Mouse (Mus musculus) heart, postnatal 25 days (tissue): Measurements from ENCODE around the gene Pnpla8. TPM values are rescaled to one million over a fixed set of nuclear protein-coding genes. Genes with fewer than 3 reads are reported as not detected.
"Not testable (repeated sequence)": the region's sequence is repeated elsewhere in the genome, so short reads cannot be mapped to it uniquely, and the experiment has no call there.

Experiments used
- DNase-seq: peaks from one replicate; pipeline ENCODE4 v3.0.0; 2022; ENCODE audit warnings: low spot score
- intact Hi-C: fragments of 180-260 bp; cut with DNase I; formaldehyde crosslinking; loops from one replicate; pipeline ENCODE4 v1.15.1; 2025
- total RNA-seq, 2 experiments: library from RNA; stranded (reverse); gene quantifications; 2 replicates each; pipeline ENCODE4 v1.2.3; 2021

Gene Pnpla8
- total RNA-seq, 2 experiments from 2014 or later = 132 to 142 TPM

DNA sequence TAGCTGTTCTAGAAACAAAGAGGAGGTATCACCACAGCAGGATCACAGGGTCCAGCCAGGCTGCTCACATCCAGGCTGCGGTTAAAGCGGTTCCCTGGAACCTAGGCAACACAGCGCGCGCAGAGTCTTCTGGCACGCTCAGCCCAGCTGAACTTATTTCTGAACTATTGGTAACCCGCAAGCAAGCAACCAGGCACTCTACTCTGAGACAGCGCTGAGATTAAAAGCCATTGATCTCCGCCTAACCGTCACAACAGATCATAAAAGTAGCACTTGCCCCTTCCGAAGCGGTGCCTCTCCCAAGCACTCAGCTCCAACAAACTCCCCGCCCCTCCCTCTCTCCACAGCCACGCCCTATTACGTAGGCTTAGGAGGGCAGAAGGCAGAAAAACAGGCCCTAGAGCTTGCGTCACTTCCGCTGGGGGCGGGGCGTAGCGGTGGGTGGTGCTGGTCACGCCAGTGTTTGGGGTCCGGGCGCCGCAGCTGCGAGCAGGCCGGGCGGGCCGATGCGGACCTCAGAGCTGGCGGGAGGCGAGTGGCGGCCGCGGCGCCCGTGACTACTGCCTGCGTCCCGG is 47.6 kb downstream of the Pnpla8 start:
- intact Hi-C loops = loop anchor here (1.0 kb wide), 1 partner anchor 59 kb away; the partner anchor contains the start of gene Dnajb9
- DNase-seq = peak; percentile 99

DNA sequence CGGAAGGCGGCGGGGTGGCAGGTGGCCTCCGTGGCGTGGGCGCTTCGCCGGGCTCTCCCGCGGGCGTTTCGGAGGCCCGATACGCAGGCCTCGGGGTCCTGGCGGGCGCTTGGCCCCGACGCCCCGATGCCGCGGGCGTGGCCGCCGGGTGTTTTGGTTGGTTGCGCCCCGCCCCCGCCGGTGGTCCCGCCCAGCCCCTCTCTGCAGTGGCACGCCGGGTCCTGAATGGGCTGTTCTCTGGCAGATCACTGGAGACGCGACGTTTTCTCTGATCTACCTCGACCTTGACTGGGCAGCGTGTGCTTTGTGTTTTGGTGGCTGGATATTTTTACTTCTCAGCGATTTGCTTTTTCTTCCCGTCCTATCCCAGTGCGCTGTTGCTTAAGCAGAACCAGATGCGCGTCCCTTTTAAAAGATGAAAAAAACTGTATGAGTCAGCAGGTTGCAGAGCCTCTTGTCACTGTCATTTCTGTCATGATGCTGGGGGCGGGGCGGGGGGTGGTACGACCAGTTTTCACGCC is 48.2 kb downstream of the Pnpla8 start:
- DNase-seq = no peak
- intact Hi-C loops = loop anchor here (1.0 kb wide), 1 partner anchor 59 kb away; the partner anchor contains the start of gene Dnajb9

DNA sequence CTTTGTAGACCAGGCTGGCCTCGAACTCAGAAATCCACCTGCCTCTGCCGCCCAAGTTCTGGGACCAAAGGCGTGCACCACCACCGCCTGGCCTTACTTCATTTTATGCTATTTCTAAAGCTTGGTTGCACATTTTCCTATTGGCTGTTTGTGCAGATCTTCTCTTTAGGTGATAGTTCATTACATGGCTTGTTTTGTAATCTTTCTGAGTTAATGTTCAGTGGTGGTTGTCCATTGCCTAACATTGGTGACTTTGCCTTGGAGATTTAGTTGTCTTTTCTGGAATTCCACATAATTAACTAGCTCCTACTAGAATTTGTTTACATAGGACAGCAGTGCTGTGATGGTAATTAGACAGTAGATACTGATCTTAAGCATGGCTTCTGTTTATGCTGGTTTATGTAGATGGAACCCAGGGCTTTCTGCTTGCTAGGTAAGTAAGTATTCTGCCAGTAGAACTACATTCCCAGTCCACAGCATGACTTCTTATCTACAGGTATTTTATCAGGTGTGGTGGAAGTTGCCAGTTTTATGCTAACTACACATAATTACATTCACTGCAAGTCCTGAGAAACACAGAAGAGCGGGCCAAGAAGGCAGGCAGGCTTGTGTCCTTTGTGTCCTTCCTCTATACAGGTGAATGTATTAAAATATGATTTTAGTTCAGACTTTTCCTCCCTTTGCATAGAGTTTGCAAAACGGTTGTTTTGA is 53.1 kb downstream of the Pnpla8 start:
- intact Hi-C loops = no loop called here

DNA sequence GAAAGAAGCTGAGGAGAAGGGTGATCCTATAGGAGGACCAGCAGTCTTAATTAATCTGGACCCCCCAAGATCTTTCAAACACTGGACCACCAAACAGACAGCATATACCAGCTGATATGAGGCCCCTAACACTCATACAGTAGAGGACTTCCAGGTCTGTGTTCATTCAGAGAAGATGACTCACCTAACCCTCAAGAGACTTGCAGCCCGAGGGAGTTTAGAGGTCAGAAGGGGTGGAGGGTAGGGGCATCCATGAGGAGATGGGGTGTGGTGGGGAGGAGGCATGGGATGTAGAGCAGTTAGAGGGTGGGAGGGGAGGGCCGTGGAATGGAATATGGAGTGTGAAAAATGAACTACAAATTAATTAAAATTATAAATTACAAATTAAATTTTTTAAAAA is 59.0 kb downstream of the Pnpla8 start:
- DNase-seq, intact Hi-C loops: not testable (repeated sequence)

More for the DNA sequence above, 53.1 kb downstream of the Pnpla8 start:
- no peak for DNase-seq

DNA sequence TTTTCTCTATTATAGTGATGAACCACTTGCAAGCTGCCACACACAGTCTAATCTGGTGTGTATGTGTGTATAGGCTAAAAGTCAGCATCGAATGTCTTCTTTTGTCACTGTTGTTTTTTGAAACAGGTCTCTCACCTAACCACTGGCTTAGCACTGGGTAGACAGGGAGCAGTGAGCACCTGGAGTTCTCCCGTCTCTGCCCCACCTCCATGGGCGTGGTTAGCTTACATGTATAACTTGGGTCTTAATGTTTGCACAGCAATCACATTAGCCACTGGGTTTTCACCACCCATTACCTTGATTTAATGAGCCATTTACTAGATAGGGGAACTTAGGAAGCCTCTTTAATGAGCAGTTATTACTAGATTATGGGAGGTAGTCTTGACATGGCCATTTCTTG is 60.4 kb downstream of the Pnpla8 start:
- intact Hi-C loops = no loop called here

DNA sequence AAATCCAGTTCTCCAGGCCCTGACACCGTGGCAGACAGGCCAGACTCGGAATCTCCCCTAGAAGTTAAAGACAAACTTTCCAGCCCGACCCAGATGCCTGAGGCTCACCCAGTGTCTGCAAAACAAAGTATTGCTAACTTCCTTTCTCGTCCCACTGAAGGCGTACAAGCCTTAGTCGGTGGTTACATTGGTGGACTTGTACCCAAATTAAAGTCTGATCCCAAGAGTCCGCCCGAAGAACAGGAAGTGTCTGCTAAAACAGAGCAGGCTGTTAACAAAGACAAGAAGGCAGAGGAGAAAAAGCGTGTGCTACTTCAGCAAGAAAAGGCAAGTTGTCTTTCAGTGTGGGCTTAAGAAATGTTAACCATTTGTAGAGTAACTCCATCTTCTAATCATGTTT is 62.2 kb downstream of the Pnpla8 start:
- DNase-seq = no peak

More for the DNA sequence above, 60.4 kb downstream of the Pnpla8 start:
- DNase-seq = no peak

DNA sequence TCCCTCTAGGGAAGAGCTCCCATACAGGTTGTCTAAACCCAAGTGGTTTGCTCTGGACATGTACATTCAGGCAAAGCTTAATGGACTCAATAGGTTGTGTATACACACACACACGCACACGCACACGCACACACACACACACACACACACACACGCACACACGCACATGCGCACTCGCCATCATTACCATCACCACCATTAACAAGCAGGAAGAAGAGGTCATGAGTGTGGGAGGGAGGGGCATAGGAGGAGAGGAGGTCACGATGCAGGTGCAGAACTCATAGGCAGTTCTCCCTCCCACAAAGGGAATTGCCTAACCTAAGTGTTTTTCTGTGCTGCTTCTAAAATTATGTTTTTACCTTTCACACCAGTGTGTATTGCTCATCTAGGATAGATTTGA is 65.8 kb downstream of the Pnpla8 start:
- intact Hi-C loops = no loop called here
- no peak for DNase-seq

More for the DNA sequence above, 62.2 kb downstream of the Pnpla8 start:
- intact Hi-C loops = no loop called here

DNA sequence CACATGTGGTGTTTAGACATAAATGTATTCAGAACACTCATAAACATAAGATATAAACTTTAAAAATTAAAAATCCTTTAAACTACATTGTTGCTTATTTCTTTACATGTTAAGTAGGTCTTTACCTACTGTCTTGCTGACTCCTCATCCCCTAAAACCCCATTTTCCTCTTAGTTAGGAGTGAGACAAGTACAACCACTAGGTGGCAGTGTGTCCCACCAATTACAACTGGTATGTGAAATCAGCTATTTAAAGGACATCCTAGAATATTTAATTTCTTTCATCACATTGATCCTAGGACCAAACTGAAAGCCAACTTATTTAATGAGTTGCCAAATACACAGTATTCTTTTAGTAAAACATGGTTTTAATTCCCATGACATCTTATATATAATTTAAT is 71.1 kb downstream of the Pnpla8 start:
- no peak for DNase-seq
- intact Hi-C loops = loop anchor here (5.0 kb wide), 1 partner anchor 255 kb away; no protein-coding TSS in a partner anchor

DNA sequence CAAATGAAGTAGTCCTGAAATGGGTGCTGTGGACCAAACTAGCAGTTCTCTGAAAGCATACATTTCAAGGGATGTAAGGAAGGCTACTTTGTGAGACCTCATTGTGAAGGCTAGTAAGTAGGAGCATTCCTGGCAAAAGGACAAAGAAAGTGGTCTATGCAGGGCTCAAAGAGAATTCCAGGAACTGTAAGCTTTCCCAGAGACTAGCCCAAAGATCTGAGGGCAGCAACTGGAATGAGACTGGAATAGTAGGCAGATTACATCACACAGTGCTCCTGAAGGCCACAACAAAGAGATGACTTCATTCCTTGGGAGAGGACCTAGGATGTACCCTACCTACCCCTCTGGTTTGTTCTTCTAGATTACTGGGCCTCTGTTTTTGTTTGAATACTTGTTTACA is 79.6 kb downstream of the Pnpla8 start:
- intact Hi-C loops = no loop called here

DNA sequence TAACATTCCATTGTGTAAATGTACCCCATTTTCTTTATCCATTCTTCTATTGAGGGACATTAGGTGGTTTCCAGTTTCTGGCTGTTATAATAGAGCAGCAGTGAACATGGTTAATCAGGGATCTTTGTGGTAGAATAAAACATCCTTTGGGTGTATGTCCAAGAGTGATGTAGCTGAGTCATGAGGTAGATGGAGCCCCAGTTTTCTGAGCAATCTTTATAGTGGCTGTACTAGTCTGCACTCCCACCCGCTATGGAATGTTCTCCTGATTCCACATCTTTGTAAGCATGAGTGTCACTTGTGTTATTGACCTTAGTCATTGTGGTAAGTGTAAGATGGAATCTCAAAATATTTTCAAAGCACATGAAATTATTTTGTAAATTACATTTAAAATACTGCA is 82.8 kb downstream of the Pnpla8 start:
- no peak for DNase-seq
- intact Hi-C loops = no loop called here

More for the DNA sequence above, 79.6 kb downstream of the Pnpla8 start:
- no peak for DNase-seq

DNA sequence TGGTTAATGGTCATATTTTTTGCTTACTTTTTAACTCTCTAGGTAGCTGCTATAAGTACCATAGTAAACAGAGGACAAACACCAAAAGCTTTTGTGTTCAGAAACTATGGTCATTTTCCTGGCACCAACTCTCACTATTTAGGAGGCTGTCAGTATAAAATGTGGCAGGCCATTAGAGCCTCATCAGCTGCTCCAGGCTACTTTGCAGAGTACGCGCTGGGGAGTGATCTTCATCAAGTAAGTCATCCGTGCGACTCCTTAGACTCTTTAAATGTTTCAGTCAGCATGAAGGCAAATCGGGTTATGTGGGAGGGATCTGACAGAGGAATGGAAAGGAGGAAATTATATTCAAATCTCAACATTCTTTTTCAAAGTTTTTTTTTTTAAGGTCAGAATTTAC is 83.7 kb downstream of the Pnpla8 start:
- intact Hi-C loops = no loop called here
- DNase-seq = no peak

DNA sequence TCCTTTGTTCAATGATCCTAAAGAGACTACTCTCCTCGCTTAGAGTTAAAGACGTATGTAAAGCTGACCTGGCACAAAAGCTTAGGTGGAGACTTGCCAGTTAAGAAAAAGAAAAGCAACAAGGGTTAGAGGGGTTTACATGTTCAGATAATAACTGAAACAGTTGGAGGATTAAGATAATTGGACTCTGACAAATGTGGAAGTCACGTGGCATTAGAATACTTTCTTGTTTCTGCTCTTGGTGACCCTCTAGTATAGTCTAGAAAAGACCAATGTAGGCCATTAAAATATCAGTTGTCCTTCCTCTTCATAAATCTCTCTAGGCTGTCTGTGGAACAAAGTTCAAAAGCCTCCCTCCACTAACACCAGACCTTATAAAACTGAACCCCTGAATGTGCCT is 87.1 kb downstream of the Pnpla8 start:
- DNase-seq = no peak
- intact Hi-C loops = no loop called here

DNA sequence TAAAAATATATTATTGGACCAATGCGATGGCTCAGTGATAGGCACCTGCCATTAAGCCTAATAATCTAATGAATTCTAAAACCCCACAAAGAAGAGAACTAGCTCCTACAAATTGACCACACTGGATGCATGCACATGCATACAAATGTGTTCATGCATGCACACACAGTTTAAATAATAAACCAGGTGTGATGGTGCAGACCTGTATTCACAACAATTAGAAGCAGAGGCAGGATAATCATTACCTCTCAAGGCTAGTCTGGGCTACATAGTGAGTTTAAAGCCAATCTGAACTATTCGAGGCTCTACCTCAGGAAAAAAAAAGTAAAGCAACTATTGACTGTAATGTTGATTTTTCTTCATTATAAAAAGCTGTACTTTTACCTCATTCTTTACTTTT is 94.0 kb downstream of the Pnpla8 start:
- no peak for DNase-seq
- intact Hi-C loops = no loop called here

DNA sequence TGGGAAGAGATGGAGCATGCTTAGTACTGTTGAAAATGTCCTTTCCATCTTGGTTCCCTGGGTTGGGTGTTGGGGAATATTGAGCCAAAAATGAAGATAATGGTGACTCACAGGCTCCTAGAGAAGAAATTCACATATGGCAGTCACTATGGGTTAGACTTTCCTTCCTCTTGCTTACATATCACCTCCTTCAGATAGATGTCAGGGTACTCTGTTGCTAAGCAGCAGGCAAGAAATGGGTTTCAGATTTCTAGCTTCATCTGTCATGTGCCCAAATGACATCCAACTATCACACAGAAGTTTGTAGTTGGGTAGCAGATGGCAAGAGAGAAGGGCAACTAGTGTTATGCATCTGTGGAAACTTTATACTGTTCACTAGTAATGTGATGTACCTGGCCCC is 103.9 kb downstream of the Pnpla8 start:
- DNase-seq = no peak
- intact Hi-C loops = no loop called here

DNA sequence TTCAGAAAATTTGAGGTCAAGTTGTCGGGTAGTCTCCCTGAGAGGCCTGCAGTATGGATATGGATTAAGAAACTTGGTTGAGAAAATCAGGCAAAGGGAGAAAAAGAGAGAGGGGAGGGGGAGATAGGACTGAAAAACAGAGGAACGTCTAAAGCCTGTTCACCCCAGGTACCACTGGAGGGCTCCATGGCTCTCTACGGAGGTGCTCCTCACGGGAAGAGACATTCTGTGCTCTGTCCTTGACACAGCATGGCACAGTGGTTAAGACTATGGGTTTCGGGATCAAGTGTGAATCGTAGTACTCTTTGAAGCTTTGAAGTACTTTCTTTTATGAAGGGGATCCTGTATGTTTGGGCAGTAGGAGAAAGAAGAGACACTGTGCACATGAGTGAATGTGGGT is 106.3 kb downstream of the Pnpla8 start:
- intact Hi-C loops = no loop called here
- no peak for DNase-seq

DNA sequence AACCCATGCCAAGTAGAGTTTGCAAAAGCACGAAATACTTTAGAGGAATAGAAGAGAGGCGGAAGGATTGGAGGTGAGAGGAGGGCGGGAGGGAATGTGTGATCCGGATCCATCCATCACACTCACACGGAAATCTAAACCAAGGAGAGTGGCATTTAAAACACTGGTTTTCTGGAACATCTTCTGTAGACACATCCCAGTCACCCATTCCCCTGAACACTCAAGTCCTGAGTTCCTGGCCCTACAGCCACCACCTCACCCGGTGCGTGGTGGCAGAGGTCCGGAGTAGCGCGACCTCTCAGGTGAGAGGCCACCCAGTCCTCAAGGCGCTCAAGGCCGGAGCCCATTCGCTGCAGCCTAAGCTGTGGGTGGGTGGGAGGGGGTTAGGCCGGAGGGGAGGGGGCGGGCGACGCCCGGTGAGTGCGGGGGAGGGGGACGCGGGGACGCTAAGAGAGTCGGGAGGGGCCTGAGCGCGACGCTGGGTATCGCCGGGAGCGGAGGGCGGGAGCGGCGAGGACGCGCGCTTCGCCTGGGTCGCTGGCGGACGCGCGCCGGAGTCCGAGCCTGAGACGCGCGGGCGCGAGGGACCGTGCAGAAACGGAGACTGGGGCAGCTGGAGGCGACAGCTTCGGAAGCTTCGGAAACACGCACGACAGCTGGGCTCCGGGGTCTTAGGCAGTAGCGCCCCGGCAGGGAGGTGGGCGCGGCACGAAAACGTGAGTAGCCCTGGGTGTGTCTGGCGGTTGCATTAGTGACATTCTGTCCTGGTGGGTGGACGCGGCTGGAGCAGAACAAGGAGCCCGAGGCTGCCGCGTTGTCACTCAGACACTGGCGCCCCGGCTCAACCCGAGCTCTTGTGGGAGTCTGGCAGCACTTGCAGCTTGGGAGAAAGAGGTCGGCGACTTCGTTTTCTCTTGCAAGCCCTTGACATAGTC is 107.5 kb downstream of the Pnpla8 start, which contains the start of gene Nrcam:
Gene Nrcam (plus strand): TSS at position 505 of the 935 bp plus-strand sequence.
- intact Hi-C loops = no loop called here
- DNase-seq = no peak

DNA sequence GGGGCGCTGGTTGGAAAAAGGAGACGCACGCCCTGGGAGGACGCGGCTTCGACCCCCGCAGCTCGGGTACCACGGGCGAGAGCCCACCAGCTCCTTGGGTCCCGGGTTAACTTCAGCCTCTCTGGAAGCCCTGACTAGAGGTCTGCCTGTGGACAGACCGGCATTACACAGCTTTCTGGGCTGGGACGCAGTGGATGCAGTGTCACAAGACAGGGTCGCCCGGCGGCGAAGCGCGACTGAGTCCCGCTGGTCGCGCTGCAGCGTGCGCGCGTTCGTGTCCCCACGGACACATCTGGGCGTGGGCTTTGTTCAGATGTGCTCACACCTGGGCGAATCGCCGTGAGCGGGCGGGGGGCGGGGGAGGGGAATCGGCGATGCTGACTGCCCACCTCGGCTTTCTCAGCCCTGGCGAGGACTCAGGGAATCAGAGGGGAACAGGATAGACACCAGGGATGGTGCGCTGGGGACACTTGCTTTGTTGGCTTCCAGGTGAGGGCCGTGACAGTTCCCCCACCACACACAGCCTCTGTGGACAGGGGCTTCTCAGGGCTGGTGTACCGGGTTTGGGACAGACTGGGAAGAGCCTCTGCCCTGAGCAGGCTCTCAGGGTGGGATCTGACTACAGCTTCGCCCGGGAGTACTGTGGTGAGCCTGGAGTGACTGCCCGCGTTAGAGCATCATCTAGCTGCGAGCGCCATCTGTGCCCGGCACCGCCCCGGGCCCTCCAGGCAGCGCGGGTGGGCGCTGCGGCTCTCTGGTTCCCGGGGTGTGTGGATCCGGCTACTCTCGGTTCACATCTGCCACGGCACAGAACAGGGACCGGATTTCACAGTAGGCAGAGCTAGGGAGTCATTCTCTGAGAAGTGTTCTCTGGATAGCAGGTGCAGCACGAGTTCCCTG is 108.4 kb downstream of the Pnpla8 start:
- intact Hi-C loops = no loop called here
- DNase-seq = no peak

DNA sequence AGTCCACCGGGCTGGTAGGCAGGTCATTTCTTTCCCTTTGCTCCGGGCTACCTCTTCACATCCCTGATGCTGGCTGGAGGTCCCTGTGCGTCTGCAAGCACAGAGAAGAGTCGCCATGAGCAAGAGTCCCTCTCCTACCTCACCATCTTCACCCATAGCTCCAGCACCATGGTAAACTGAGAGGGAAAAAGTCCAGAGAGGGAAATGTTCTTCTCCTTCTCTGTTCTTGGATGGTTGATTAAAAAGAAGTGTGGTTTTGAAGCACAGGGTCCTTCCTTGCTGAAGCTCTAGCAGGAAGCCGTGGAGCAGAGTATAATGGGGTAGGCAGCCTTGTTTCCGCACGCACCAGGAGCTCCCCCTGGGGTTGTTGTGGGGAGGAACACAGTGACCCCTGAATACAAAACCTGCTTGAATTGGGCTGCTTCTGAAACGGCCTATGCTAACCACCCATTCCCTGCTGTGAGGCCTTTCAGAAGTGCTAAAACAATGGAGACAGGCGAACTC is 109.1 kb downstream of the Pnpla8 start:
- DNase-seq = no peak
- intact Hi-C loops = no loop called here

DNA sequence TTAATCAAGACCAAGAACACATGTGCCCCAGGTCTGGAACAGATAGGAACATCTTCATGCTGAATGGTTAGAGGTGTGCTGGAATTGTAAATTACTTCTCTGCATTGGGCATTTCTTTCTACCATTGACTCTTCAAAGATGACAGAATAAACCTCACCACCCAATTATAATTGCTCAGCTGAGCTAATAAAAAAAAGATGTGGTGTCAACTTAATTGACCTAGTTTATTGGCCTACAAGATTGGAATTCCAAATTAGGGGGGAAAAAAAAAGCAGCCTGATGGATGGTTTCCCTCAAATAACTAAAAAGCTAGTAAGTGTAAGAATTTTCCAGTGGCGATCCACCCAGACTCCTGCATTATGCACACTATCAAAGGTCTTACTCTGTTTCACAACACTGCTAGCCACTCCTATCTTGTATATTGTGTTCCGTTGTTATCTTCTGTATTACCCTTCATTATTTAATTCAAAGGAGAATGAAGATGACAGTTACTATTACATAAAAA is 116.0 kb downstream of the Pnpla8 start:
- intact Hi-C loops = no loop called here
- no peak for DNase-seq
